Mouse (Mus musculus) cerebellum, adult 2 months (tissue): Measurements from ENCODE around the gene Meis2.

Source experiments
- CTCF ChIP-seq: fragments of 200-500 bp; IDR thresholded peaks from 2 replicates; pipeline ENCODE4 v1.5.1; 2011; ENCODE audit warnings: low read depth, mild to moderate bottlenecking, control low read depth, low read length, moderate library complexity, borderline replicate concordance; ENCODE audit not compliant: insufficient read depth
- POLR2A ChIP-seq: fragments of 200-500 bp; IDR thresholded peaks from 2 replicates; pipeline ENCODE4 v1.6.1; 2011; ENCODE audit warnings: low read length, control low read depth, borderline replicate concordance; ENCODE audit not compliant: insufficient read depth

GRCm38 (mm10) chr2:116049710-116050109 lies 15.9 kb downstream of the Meis2 start:
- no peak for TF ChIP-seq CTCF
- no peak for TF ChIP-seq POLR2A
